Mouse (Mus musculus) ES-E14 (cell line): ENCODE measurements around the gene Rbx1. TPM values are rescaled to one million over a fixed set of nuclear protein-coding genes. Genes with fewer than 3 reads are reported as not detected.
"Not testable (repeated sequence)": the region's sequence is repeated elsewhere in the genome, so short reads cannot be mapped to it uniquely, and the experiment has no call there.

Experiments
- DNase-seq: peaks from one replicate; pipeline ENCODE4 v3.0.0-alpha.2; 2013; ENCODE audit warnings: low read depth, low spot score
- H3K27ac ChIP-seq: 2 replicates; pipeline ENCODE4 v1.5.1; 2012; ENCODE audit warnings: low read depth, mild to moderate bottlenecking, low read length, moderate library complexity, mixed read lengths; ENCODE audit not compliant: poor library complexity, insufficient read depth, severe bottlenecking
- H3K36me3 ChIP-seq: 2 replicates; pipeline ENCODE4 v1.6.1; 2012; ENCODE audit warnings: mild to moderate bottlenecking, low read length, moderate library complexity, mixed read lengths; ENCODE audit not compliant: control insufficient read depth, poor library complexity, insufficient read depth, severe bottlenecking
- H3K4me1 ChIP-seq, 2 experiments: fragments of 150-350 bp in 1 of 2; sonication (generic) in 1 of 2; 2 replicates each; pipeline ENCODE4 v1.6.1; 2012; ENCODE audit warnings: low read length in 2 of 2, mild to moderate bottlenecking in 1 of 2, mixed read lengths in 1 of 2; ENCODE audit not compliant: control insufficient read depth in 2 of 2, insufficient read depth in 2 of 2, poor library complexity in 1 of 2
- H3K4me3 ChIP-seq, 2 experiments: fragments of 150-350 bp in 1 of 2; sonication (generic) in 1 of 2; 2 replicates each; pipeline ENCODE4 v1.5.1; 2012; ENCODE audit warnings: low read length in 2 of 2, low read depth in 1 of 2, mild to moderate bottlenecking in 1 of 2, mixed read lengths in 1 of 2; ENCODE audit not compliant: insufficient read depth in 1 of 2, poor library complexity in 1 of 2, severe bottlenecking in 1 of 2
- H3K9ac ChIP-seq: 2 replicates; pipeline ENCODE4 v1.6.1; 2012; ENCODE audit warnings: low read depth, mild to moderate bottlenecking, low read length, mixed read lengths; ENCODE audit not compliant: poor library complexity, insufficient read depth, severe bottlenecking
- H3K9me3 ChIP-seq: fragments of 150-350 bp; sonication (generic); 2 replicates; pipeline ENCODE4 v1.6.1; 2012; ENCODE audit warnings: low read depth, mild to moderate bottlenecking, low read length; ENCODE audit not compliant: control insufficient read depth, insufficient read depth
- CHD2 ChIP-seq: IDR thresholded peaks from 2 replicates; pipeline ENCODE4 v1.6.1; 2014; ENCODE audit warnings: mild to moderate bottlenecking, low read depth, low read length, inconsistent platforms
- HCFC1 ChIP-seq: IDR thresholded peaks from 2 replicates; pipeline ENCODE4 v1.6.1; 2012; ENCODE audit warnings: low read length, inconsistent platforms, borderline replicate concordance; ENCODE audit not compliant: insufficient read depth
- MAFK ChIP-seq: IDR thresholded peaks from 2 replicates; pipeline ENCODE4 v1.6.1; 2014; ENCODE audit warnings: mild to moderate bottlenecking, low read depth, low read length, inconsistent platforms; ENCODE audit not compliant: insufficient read depth
- ZC3H11A ChIP-seq: IDR thresholded peaks from 2 replicates; pipeline ENCODE4 v1.6.1; 2012; ENCODE audit warnings: low read depth, mild to moderate bottlenecking, inconsistent platforms, low read length, borderline replicate concordance
- ZNF384 ChIP-seq: IDR thresholded peaks from 2 replicates; pipeline ENCODE4 v1.6.1; 2012; ENCODE audit warnings: low read depth, low read length, inconsistent platforms
- in situ Hi-C, 2 experiments: fragments of 600-800 bp; cut with MboI; formaldehyde crosslinking; loops; one replicate each; pipeline ENCODE4 v1.15.1; 2025; ENCODE audit warnings: low sequenced_read_pairs in 2 of 2, inconsistent platforms in 1 of 2; ENCODE audit not compliant: unreplicated experiment in 2 of 2
- total RNA-seq: library from RNA; depleted of rRNA; stranded (reverse); fragments of 300-350 nt; gene quantifications from 2 replicates; pipeline ENCODE4 v1.2.3, GENCODE M21; 2012

Rbx1 gene
- total RNA-seq, 1 experiment = 282 TPM

DNA sequence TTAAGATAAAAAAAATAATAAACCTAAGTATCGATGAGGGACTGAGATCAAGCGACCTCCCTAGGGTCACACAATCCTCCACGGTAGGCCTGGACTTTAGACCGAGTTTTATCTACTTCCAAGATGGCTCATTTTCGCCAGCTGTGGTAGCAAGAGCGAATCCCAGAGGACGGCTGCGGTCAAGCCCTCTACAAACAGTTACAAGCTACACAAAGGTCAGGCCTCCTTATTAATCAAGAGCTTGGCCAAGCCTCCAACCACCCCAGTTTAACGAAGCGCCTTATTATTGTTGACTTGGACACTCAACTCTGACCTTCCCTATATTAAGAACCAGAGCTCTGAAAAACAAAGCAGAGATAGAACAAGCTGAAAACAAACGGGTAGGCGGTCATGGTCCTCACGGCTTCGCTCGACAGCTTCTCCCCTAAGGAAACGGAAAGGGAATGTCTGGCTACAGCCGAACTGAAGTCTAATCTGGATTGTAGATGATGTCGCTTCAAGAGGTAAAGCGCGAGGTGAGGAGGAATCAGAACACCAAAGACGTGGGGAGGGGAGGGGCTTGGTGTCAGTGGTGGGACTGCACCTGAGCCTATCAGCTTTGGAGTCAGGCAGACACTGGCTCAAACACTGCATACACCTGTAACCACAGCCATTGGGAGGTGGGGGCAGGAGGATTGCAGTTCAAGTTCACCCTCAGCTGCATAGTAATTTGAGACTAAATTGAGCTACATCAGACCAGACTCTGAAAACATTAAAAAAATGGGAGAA lies 13.5 kb downstream of the Rbx1 start:
- in situ Hi-C loops = no loop called here
- no peak overlapping the region for H3K9ac ChIP-seq
- peak overlapping the region; percentile 26 to 42; a peak in 3 of 4 replicates for H3K4me3 ChIP-seq
- DNase-seq = no peak
- no peak overlapping the region for H3K27ac ChIP-seq
- H3K36me3 ChIP-seq = peaks cover 4% of the 10 kb centered on the region; the same call in 1 of the 2 replicates
- TF ChIP-seq ZNF384 (no peak), MAFK (no peak), ZC3H11A (no peak), HCFC1 (no peak), CHD2 (no peak)
- no peaks in the 10 kb centered on the region for H3K9me3 ChIP-seq
- H3K4me1 ChIP-seq = peaks cover 7 to 12% of the 10 kb centered on the region in 2 experiments

- in situ Hi-C loops, H3K9ac ChIP-seq, H3K4me3 ChIP-seq, H3K9me3 ChIP-seq, DNase-seq, H3K36me3 ChIP-seq, H3K27ac ChIP-seq: not testable (repeated sequence)
- H3K4me1 ChIP-seq = peaks cover 7 to 11% of the 10 kb centered on the region in 2 experiments
- peak; percentile 64; the same call in 1 of the 2 replicates for TF ChIP-seq ZNF384
Measured at GRCm38 (mm10) chr15:81480284-81480683, 14.2 kb downstream of the Rbx1 start.

DNA sequence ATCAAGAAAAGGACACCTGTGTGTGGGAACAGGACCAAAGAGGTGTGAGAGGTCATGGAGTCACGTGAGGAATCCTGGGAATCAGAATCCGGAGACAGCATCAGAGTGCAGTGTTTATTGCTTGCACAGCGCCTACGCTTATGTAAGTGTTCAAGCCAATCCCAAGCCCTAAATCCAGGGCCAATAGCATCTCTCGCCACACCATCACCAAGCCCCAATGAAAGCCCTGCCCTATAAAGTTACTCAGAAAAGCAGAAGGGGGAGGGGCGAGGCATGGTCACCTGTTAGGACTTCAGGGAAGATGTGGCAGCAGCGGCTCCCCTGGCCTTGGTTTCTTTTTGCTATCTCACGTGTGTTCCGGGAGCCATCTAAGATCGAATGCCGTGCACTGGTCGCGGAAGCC lies 14.9 kb downstream of the Rbx1 start:
- in situ Hi-C loops = no loop called here
- TF ChIP-seq ZNF384 (no peak), ZC3H11A (no peak), MAFK (no peak), CHD2 (peak; percentile 12; the same call in 1 of the 2 replicates), HCFC1 (no peak)
- no peak overlapping the region; the same call in 1 of the 2 replicates for H3K27ac ChIP-seq
- DNase-seq = peak; percentile 65
- peaks cover 7 to 8% of the 10 kb centered on the region in 2 experiments for H3K4me1 ChIP-seq
- peak overlapping the region; percentile 41 to 49; a peak in 3 of 4 replicates for H3K4me3 ChIP-seq
- H3K36me3 ChIP-seq = no peaks in the 10 kb centered on the region
- H3K9me3 ChIP-seq = no peaks in the 10 kb centered on the region
- peak overlapping the region; percentile 53 for H3K9ac ChIP-seq

DNA sequence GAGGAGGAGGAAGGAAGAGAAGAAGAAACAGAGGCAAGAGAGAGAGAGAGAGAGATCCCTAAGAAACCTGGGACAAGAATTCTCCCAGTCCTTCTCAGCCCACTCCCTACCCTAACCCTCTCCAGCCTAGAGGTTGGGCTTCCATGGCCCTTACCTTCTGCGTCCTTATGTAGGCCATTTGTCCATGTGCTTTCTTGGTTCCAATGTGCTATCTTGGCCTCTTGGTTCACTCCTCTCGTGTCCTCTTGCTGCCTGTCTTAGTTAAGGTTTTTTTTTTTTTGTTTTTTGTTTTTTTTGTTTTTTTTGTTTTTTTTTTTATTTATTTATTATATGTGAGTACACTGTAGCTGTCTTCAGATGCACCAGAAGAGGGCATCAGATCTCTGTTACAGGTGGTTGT lies 16.9 kb downstream of the Rbx1 start:
- 0 out of 2 replicates have a peak, but pooled peaks have one; percentile 51 for TF ChIP-seq ZNF384
- TF ChIP-seq CHD2 = no peak
- in situ Hi-C loops = no loop called here
- DNase-seq = no peak
- no peak overlapping the region for H3K27ac ChIP-seq
- H3K4me1 ChIP-seq = peaks cover 3 to 11% of the 10 kb centered on the region in 2 experiments; a peak in 3 of 4 replicates
- no peaks in the 10 kb centered on the region for H3K36me3 ChIP-seq
- H3K4me3 ChIP-seq = no peak overlapping the region
- no peak overlapping the region for H3K9ac ChIP-seq
- H3K9me3 ChIP-seq = no peaks in the 10 kb centered on the region

- H3K9ac ChIP-seq = no peak overlapping the region
- H3K9me3 ChIP-seq = no peaks in the 10 kb centered on the region
- no peaks in the 10 kb centered on the region for H3K36me3 ChIP-seq
- peaks cover 3 to 11% of the 10 kb centered on the region in 2 experiments; a peak in 3 of 4 replicates for H3K4me1 ChIP-seq
- H3K4me3 ChIP-seq = no peak overlapping the region
- in situ Hi-C loops = no loop called here
- no peak for TF ChIP-seq ZNF384
- TF ChIP-seq MAFK = no peak
- no peak for TF ChIP-seq HCFC1
- TF ChIP-seq CHD2 = no peak
- H3K27ac ChIP-seq = no peak overlapping the region
- DNase-seq = no peak
Measured at GRCm38 (mm10) chr15:81483691-81484090, 17.6 kb downstream of the Rbx1 start.
